Mouse (Mus musculus) testis, adult 2 months (tissue): ENCODE measurements at regions not wholly inside any gene's neighbourhood (a gene's known extent, or its start where the extent isn't known, plus 50 kb on each side); places are given as distances from the start of the nearest gene placed in this dataset.

ENCODE experiments used
- CTCF ChIP-seq: fragments of 200-500 bp; IDR thresholded peaks from 2 replicates; pipeline ENCODE4 v1.5.1; 2012; ENCODE audit warnings: low read depth, mild to moderate bottlenecking, inconsistent platforms, low read length, moderate library complexity; ENCODE audit not compliant: control insufficient read depth, insufficient read depth, insufficient replicate concordance
- POLR2A ChIP-seq: fragments of 200-500 bp; IDR thresholded peaks from 2 replicates; pipeline ENCODE4 v1.6.1; 2012; ENCODE audit warnings: low read depth, mild to moderate bottlenecking, inconsistent platforms, low read length, moderate library complexity; ENCODE audit not compliant: control insufficient read depth

GRCm38 (mm10) chr8:89596380-89596779, 552.4 kb upstream of the Sall1 start:
- TF ChIP-seq POLR2A (no peak), CTCF (no peak)
